Mouse (Mus musculus) lung, adult 18-20 months (tissue): ENCODE data around the gene Usp24.
"Not testable (repeated sequence)": the region's sequence is repeated elsewhere in the genome, so short reads cannot be mapped to it uniquely, and the experiment has no call there.

Source experiments
- DNase-seq, 2 experiments: peaks; one replicate each; pipeline ENCODE4 v3.0.0; 2022; ENCODE audit warnings: mixed read lengths in 2 of 2

Gene Usp24

GRCm38 (mm10) chr4:106318976-106319375 lies 3.0 kb downstream of the Usp24 start:
- no peak for DNase-seq

- no peak for DNase-seq
Observed at GRCm38 (mm10) chr4:106322846-106323245, 6.8 kb downstream of the Usp24 start.

GRCm38 (mm10) chr4:106323318-106323717 lies 7.3 kb downstream of the Usp24 start:
- no peak for DNase-seq

- no peak for DNase-seq
Observed at GRCm38 (mm10) chr4:106327436-106327835, 11.4 kb downstream of the Usp24 start.

- DNase-seq, result no peak
Observed at GRCm38 (mm10) chr4:106328704-106329103, 12.7 kb downstream of the Usp24 start.

- DNase-seq, result not testable (repeated sequence)
Observed at GRCm38 (mm10) chr4:106329171-106329570, 13.2 kb downstream of the Usp24 start.

- DNase-seq, result peak in 1 of 2 experiments; percentile 31
Observed at GRCm38 (mm10) chr4:106330371-106330819, 14.4 kb downstream of the Usp24 start.

- no peak for DNase-seq
Observed at GRCm38 (mm10) chr4:106333071-106333470, 17.1 kb downstream of the Usp24 start.

GRCm38 (mm10) chr4:106333584-106333983 lies 17.6 kb downstream of the Usp24 start:
- DNase-seq, result no peak

- no peak for DNase-seq
Observed at GRCm38 (mm10) chr4:106335858-106336257, 19.8 kb downstream of the Usp24 start.

GRCm38 (mm10) chr4:106347664-106348063 lies 31.7 kb downstream of the Usp24 start:
- no peak for DNase-seq

- DNase-seq, result not testable (repeated sequence)
Observed at GRCm38 (mm10) chr4:106355025-106355424, 39.0 kb downstream of the Usp24 start.

- no peak for DNase-seq
Observed at GRCm38 (mm10) chr4:106370013-106370412, 54.0 kb downstream of the Usp24 start.

GRCm38 (mm10) chr4:106375857-106376256 lies 59.8 kb downstream of the Usp24 start:
- DNase-seq, result peak; percentile 71 to 78

- DNase-seq, result no peak
Observed at GRCm38 (mm10) chr4:106378839-106379572, 63.0 kb downstream of the Usp24 start.

GRCm38 (mm10) chr4:106381131-106381530 lies 65.1 kb downstream of the Usp24 start:
- DNase-seq, result no peak

GRCm38 (mm10) chr4:106389908-106390307 lies 73.9 kb downstream of the Usp24 start:
- DNase-seq, result peak in 1 of 2 experiments; percentile 21

GRCm38 (mm10) chr4:106409621-106410020 lies 93.6 kb downstream of the Usp24 start:
- no peak for DNase-seq

GRCm38 (mm10) chr4:106419256-106419655 lies 103.2 kb downstream of the Usp24 start:
- no peak for DNase-seq

GRCm38 (mm10) chr4:106419791-106420190 lies 103.8 kb downstream of the Usp24 start:
- DNase-seq, result no peak

- DNase-seq, result no peak
Observed at GRCm38 (mm10) chr4:106422597-106422996, 106.6 kb downstream of the Usp24 start.

- no peak for DNase-seq
Observed at GRCm38 (mm10) chr4:106424560-106424959, 108.5 kb downstream of the Usp24 start.

- DNase-seq, result no peak
Observed at GRCm38 (mm10) chr4:106426286-106426685, 110.3 kb downstream of the Usp24 start.

GRCm38 (mm10) chr4:106428616-106429015 lies 112.6 kb downstream of the Usp24 start:
- no peak for DNase-seq

- DNase-seq, result no peak
Observed at GRCm38 (mm10) chr4:106429106-106429505, 113.1 kb downstream of the Usp24 start.
